In genomic region chr7:135735691-135736580, GRCm38 (mm10) we compare ENCODE assay signal across 8 mouse cellular contexts. TPM values are rescaled to one million over a fixed set of nuclear protein-coding genes. Genes with fewer than 3 reads are reported as not detected.
DNase-seq lines count a peak whose midpoint lies in the region; ATAC-seq and TF ChIP-seq lines count a peak whose summit lies in the region.

No protein-coding gene starts in this region.

- no peaks in the 10 kb centered on the region for H3K9me3 ChIP-seq in hindbrain, embryonic 14.5 days (ENCODE audit: control insufficient read depth, low read length)

- no peaks in the 10 kb centered on the region for H3K36me3 ChIP-seq in hindbrain, embryonic 14.5 days (replicated peaks; ENCODE audit: control insufficient read depth, insufficient read depth)

- no peaks in the 10 kb centered on the region for H3K27me3 ChIP-seq in Patski
- H3K27me3 ChIP-seq in hindbrain, embryonic 14.5 days (ENCODE audit: control insufficient read depth, insufficient read depth, low read length), result no peaks in the 10 kb centered on the region

- H3K4me1 ChIP-seq in hindbrain, embryonic 14.5 days (replicated peaks; ENCODE audit: control insufficient read depth, insufficient read depth, low read length), result no peaks in the 10 kb centered on the region

- no peak overlapping the region for H3K9ac ChIP-seq in hindbrain, embryonic 14.5 days

- TF ChIP-seq CTCF in Patski (IDR thresholded peaks at IDR 0.05), result peak; percentile 99

- peak; percentile 96 for ATAC-seq in Patski
- peak; percentile 86 for ATAC-seq in hindbrain, embryonic 14.5 days (ENCODE audit: low FRiP score)

- peak overlapping the region; percentile 48 for H3K4me2 ChIP-seq in hindbrain, embryonic 14.5 days (replicated peaks)

- H3K4me3 ChIP-seq in hindbrain, embryonic 14.5 days (replicated peaks; ENCODE audit: low read length), result 0 out of 2 replicates have a peak overlapping the region, but pooled peaks have one; percentile 12

- POLR2A ChIA-PET in Patski (lab: Charles Lee), result interaction anchor here (0.6 to 2.0 kb wide), 2 partner anchors 55 to 57 kb away, joined by 3 to 4 read pairs; no protein-coding TSS in a partner anchor

- in situ Hi-C loops in Patski (cut with MboI; ENCODE audit: low pct_unique_long_range_greater_than_20kb), result loop anchor here (5.0 kb wide), 2 partner anchors 54 to 199 kb away; partner anchors contain the start of gene Ptpre

- DNase-seq in Patski (ENCODE audit: low read depth, low spot score), result peak; percentile 39
- peak; percentile 84 to 86 for DNase-seq in cerebellum, postnatal 25 days
- peak; percentile 62 to 75 for DNase-seq in frontal cortex, postnatal 25 days (ENCODE audit: low spot score in 2 of 2)
- DNase-seq in hindbrain, embryonic 14.5 days (ENCODE audit: low spot score), result peak; percentile 93
- peak; percentile 71 to 73 for DNase-seq in layer of hippocampus, postnatal 36 days
- peak; percentile 88 for DNase-seq in lung, postnatal 36 days
- DNase-seq in retina, postnatal 1 day, result peak; percentile 89
- peak; percentile 94 for DNase-seq in thymus, postnatal 4 days

- no peak overlapping the region for H3K27ac ChIP-seq in hindbrain, embryonic 14.5 days

- WGBS in hindbrain, embryonic 14.5 days, result 21% methylated on average over 31 of the region's 31 CpGs

- CTCF ChIA-PET in Patski (lab: Charles Lee), result interaction anchor here (0.6 to 3.8 kb wide), 39 partner anchors 8 to 248 kb away, joined by 3 to 29 read pairs (median 5); partner anchors contain the start of genes Mki67 and Ptpre

RNA-seq across cellular contexts. Expression of gene Mki67, which starts 19.8 kb away (rescaled TPM):
- polyA plus RNA-seq in Patski (2021), result 39.6 TPM
- 7.2 and 9.4 TPM in 2 replicates for polyA plus RNA-seq in hindbrain, embryonic 14.5 days (2014; fragmentation: Nextera tagmentation; extraction: Ambion mirVana)
- 1 to 10 TPM; 1.4 to 1.7 TPM for total RNA-seq in layer of hippocampus, postnatal 36 days (2021)

Comparison
In these comparisons a context has a peak if more than half of its experiments do, and no peak if none do; other contexts are left out.
1. DNase-seq: peak in every context shown above with its lines; median percentile 94 in thymus, postnatal 4 days; 93 in hindbrain, embryonic 14.5 days; 89 in retina, postnatal 1 day; 88 in lung, postnatal 36 days; 85 in cerebellum, postnatal 25 days; 72 in layer of hippocampus, postnatal 36 days; 68 in frontal cortex, postnatal 25 days; 39 in Patski.